Mouse (Mus musculus) hematopoietic stem cell, adult 5-6 weeks (primary cell): ENCODE results near the gene Hspbp1. TPM values are rescaled to one million over a fixed set of nuclear protein-coding genes. Genes with fewer than 3 reads are reported as not detected.
A peak's percentile ranks its signal among the peaks of the same experiment; 100 is the strongest.

Experiments
- ATAC-seq, 2 experiments: fragments of 125-278 bp in 1 of 2; replicated peaks in 1 of 2; 2 replicates each; pipeline ENCODE4 v1.8.0; 2016 to 2017; ENCODE audit warnings: inconsistent platforms in 2 of 2, mild to moderate bottlenecking in 2 of 2, moderate number of reproducible peaks in 2 of 2, low read depth in 1 of 2, moderate TSS enrichment in 1 of 2; ENCODE audit not compliant: low FRiP score in 2 of 2, poor library complexity in 2 of 2, severe bottlenecking in 2 of 2, insufficient read depth in 1 of 2, low TSS enrichment in 1 of 2
- total RNA-seq: library from RNA; stranded (forward); fragments of 172-1452, 232-1000 nt; gene quantifications from 2 replicates; pipeline ENCODE4 v1.2.3, GENCODE M21; 2017

Gene Hspbp1
- total RNA-seq, 1 experiment from 2014 or later = 19.0 TPM

GRCm38 (mm10) chr7:4653351-4653750, 31.5 kb downstream of the Hspbp1 start:
- no peak for ATAC-seq

GRCm38 (mm10) chr7:4652726-4653125, 32.1 kb downstream of the Hspbp1 start:
- ATAC-seq = no peak

GRCm38 (mm10) chr7:4651581-4651980, 33.3 kb downstream of the Hspbp1 start:
- peak; percentile 5 to 8; a peak in 2 of 4 replicates for ATAC-seq

GRCm38 (mm10) chr7:4647992-4648391, 36.9 kb downstream of the Hspbp1 start:
- ATAC-seq = no peak

- ATAC-seq = peak; percentile 96 to 97
Measured at GRCm38 (mm10) chr7:4647291-4647690, 37.6 kb downstream of the Hspbp1 start.

GRCm38 (mm10) chr7:4646806-4647205, 38.1 kb downstream of the Hspbp1 start:
- ATAC-seq = no peak

GRCm38 (mm10) chr7:4643225-4643624, 41.6 kb downstream of the Hspbp1 start:
- no peak for ATAC-seq

- no peak for ATAC-seq
Measured at GRCm38 (mm10) chr7:4641956-4642355, 42.9 kb downstream of the Hspbp1 start.

GRCm38 (mm10) chr7:4641155-4641554, 43.7 kb downstream of the Hspbp1 start:
- ATAC-seq = no peak

- ATAC-seq = no peak
Measured at GRCm38 (mm10) chr7:4636179-4636578, 48.7 kb downstream of the Hspbp1 start.

- ATAC-seq = no peak
Measured at GRCm38 (mm10) chr7:4631031-4631430, 53.8 kb downstream of the Hspbp1 start, which contains the start of gene Tmem86b. Tmem86b (minus strand) TSS chr7:4631422.

- ATAC-seq = peak; percentile 48 to 54; a peak in 3 of 4 replicates
Measured at GRCm38 (mm10) chr7:4630198-4630597, 54.7 kb downstream of the Hspbp1 start.

GRCm38 (mm10) chr7:4629586-4629985, 55.3 kb downstream of the Hspbp1 start:
- peak in 1 of 2 experiments; percentile 15; a peak in 1 of 4 replicates for ATAC-seq

- ATAC-seq = no peak
Measured at GRCm38 (mm10) chr7:4625928-4626327, 58.9 kb downstream of the Hspbp1 start.

GRCm38 (mm10) chr7:4624343-4624742, 60.5 kb downstream of the Hspbp1 start:
- 0 out of 4 replicates have a peak, but pooled peaks of 1 of the 2 experiments have one; percentile 34 for ATAC-seq

- peak in 1 of 2 experiments; percentile 46; a peak in 1 of 4 replicates for ATAC-seq
Measured at GRCm38 (mm10) chr7:4623544-4624189, 61.2 kb downstream of the Hspbp1 start.

- peak; percentile 34 to 58; a peak in 2 of 4 replicates for ATAC-seq
Measured at GRCm38 (mm10) chr7:4619979-4620378, 64.9 kb downstream of the Hspbp1 start.

GRCm38 (mm10) chr7:4613740-4614403, 71.0 kb downstream of the Hspbp1 start:
- ATAC-seq = peak; percentile 81 to 90
